Mouse (Mus musculus): ENCODE measurements around the gene Arhgap22.

Arhgap22 gene

DNA sequence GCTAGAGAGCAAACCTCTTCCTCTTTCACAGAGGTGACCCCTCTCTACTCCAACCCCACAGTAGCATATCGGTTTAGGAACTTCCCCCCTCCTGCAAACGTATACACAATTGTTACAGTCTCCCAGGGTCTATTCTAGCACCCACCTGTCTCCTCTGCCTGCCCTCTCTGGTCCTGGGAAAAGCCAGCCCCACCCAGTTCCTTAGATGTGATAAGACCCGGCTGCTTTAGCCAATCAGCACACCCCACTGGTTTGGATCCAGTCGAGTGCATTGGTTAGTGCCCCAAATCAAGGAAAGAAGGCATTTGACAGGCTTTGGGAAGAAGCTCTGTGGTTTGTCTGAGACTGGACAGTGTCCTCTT is 922 bp downstream of the Arhgap22 start:
- DNase-seq (ENCODE audit: low spot score in 2 of 2), result no peak

DNA sequence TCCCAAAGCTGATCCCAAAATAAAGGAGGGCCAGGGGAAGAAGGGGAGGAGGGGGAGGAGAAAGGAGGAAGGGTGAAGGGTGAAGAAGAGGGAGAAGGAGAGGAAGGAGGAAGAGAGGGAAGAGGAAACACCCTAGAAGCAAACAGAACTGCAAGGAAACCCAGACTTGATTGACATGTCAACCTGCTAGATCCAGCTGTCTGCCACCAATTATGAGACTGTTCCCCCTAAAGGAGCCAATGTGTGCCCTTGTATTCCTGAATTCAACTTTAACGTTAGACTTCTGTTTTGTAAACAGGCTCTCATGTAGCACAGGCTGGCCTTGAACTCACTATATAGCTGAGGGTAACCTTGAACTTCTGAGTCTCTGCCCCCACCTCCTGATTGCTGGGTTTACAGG is 1.3 kb downstream of the Arhgap22 start:
- DNase-seq (ENCODE audit: low spot score in 2 of 2), result no peak

DNA sequence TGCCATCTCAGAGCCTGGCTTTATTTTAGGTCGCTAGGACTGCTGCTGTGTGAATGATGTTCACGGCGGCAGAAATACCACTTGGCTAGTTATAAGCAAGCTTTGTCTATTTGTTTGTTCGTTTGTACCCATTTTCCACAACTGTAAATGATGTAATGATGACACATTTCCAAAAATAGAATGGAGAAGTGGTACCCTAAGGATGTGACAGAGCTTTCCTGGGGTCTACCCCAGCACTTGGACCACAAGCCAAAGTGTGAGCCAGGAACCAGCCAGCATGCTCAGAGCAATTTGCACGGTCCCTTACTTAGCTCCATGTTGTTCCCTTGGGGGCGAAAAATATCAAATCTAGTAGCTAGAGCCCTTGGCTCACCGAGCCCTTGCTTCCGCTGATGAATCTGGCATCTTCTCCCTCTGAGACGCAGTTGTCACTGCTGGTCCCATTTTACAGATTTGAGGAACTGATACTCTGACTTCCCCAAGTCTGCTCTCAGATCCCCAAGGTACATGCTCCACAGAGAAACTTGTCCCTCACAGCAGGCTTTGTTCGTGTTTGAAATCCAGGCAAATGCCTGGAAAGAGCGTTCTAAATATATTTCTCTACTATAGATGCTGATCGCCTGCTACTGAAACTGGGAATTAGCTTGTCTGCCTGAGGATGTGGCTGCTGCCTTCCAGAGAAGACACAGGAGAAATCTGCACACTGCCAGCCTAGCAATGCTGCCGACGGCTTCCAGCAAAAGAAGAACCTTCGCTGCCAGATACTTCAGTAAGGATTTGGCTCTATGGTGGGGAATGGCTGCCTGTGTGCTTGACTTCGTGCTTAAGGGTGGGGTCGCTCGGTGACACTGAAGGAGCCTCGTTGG is 2.8 kb downstream of the Arhgap22 start:
- DNase-seq (ENCODE audit: low spot score in 2 of 2), result no peak

DNA sequence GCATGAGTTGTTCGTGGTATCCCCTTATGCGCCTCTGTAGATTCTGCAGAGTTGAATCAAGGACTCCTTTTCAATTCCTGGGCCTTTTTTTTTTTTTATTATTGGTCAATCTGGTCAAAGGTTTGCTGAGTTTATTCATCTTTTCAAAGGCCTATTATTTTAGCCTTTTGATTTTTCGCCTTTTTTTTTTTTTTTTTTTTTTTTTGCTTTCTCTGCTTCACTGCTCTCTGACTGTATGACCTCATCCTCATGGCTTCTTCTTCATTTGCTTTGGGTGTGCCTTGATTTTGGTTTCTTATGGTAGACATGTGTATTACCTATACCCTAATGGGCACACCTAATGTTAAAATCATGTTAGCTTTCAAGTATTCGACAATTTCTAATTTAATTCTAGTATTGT is 11.4 kb downstream of the Arhgap22 start:
- DNase-seq (ENCODE audit: low spot score in 2 of 2), result no peak

DNA sequence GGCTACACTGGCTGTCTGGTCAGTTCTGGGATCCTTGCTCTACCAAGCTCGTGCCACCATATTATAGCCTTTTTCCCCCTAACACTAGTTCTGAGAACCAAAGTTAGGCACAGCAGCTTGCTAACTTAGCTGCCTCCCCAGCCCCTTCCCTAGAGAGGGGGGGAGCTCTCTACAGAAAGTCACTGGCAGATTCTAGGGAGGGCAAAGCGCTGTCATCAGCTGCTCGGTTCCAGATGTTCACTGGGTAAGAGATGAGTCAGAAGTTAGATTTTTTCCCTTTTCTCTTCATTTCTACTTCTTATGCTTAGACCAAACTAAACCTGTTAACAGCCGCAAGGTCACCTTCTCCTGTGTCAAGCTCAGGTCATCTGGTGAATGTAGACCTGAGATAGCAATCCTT is 16.8 kb downstream of the Arhgap22 start:
- DNase-seq (ENCODE audit: low spot score in 2 of 2), result no peak

DNA sequence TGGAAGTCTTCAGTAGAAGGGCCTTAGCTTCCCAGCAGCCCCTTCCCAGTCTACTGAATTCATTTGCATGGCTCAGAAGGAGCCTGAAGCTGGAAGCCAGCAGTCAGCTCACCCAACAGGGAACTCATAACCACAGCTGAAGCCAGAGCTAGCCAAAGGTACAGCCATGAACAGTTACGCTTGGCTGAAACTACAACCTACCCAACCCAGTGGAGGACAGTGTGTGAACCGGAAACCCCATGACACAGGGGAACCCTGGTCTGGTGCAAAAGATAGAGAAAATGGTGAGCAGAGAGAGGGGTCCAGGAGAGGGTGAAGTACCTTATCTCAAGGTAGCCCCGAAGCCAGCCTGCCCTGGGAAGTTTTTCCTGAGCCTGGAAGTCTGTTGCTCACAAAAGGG is 17.5 kb downstream of the Arhgap22 start:
- no peak for DNase-seq (ENCODE audit: low spot score in 2 of 2)

DNA sequence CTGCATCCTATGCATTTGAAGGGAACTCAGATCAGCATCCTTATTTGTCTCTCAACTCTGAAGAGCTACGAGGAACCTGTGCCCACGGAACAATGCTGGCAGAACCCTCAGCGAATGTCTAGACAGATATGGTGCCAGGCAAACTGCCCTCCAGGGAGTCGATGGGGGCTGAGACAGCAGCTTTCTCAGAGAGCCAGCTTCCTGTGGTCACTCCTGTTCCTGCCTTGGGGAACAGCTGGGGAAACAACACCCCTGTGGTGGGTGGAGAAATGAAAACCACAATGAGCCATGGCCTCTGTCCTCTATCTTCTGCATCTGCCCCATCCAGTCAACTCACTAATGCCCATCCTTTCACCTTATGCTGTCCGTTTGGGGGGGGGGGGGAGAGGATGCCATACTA is 18.2 kb downstream of the Arhgap22 start:
- no peak for DNase-seq (ENCODE audit: low spot score in 2 of 2)

DNA sequence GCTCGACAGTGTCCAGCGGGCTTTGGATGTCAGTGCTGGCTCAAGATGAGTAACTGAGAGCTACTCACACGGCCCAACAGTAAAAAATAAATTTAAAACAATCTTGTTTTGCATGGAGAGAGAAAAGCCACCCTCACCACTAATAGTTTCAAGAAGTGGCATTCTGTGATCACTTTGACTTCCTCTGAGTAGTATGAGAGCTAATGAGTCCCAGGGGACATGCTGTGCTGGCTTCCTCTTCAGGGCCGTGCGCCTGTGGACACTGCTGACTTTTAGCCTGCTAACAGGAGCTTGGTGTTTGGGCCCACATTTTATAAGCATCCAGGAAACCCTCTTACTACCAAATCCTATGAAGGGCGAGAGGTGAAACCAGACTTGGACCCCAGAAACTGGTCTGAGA is 21.8 kb downstream of the Arhgap22 start:
- DNase-seq (ENCODE audit: low spot score in 2 of 2), result no peak

DNA sequence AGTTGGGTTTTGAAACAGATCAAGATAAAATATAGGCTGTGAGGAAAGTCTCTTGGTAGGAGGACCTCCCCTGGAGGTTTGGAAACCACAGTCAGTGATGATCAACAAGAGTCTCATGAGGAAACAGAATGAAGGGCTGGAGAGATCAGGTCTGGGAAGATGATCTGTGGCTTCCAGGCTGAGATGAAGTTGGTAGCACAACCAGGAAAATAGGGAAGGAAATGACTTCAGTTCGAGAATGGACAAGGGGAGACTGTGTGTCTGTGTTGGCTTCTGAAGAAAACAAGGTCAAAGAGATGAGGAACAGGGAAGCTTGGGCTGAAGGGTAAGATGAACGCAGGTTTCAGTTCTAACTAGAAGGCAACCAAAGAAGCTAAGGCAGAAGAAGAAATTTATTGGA is 26.6 kb downstream of the Arhgap22 start:
- no peak for DNase-seq (ENCODE audit: low spot score in 2 of 2)

DNA sequence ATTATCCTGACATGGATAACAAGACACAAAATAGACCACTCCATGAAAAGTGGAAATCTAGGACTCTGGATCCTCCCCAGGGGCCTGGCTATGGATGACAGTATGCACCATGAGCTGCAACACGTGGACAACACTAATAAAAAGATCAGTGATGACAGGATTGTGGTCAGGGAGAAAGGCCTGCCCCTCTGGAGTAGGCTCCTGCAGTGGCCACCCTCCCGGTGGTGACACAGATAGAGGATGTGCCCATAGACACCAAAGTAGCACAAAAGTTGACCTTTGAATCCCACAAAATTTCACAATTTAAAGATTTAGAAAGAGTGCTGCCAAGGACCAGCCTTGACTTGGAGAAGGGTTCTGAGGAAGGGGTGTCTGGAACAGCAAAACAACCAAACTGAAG is 29.4 kb downstream of the Arhgap22 start:
- no peak for DNase-seq (ENCODE audit: low spot score in 2 of 2)

DNA sequence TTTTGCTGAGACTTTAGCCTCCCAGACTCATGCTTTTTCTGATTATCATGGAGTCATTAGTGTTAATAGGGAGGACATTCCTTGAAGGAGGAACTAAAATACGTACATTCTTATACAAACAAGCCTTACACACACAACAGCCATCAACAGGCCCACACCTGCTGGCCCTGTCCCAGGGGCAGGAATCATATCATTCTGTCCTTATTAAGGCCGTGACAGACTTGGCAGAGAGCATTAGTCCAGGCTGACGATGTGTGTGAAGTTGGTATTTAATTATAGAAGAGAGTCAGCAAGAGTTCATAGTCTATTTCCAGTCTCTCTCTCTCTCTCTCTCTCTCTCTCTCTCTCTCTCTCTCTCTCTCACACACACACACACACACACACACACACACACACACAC is 30.7 kb downstream of the Arhgap22 start:
- DNase-seq (ENCODE audit: low spot score in 2 of 2), result no peak

DNA sequence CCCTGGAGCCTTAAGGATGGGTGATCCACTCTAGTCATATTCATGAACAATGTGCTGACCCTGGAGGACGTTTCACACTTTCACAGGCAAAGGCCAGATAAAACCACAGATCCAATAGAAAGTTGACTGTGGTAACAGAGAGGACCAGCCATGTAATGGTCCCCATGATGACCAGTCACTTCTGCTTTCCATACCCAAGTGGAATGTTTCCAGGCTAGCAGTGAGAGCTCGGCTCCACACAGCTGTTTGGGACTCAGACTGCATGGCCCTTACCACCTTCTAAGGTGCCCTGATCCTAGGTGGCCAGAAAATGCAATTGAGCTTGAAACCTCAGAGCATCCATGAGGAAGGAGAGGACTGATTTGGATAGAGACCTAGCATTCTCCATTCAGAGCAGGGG is 31.1 kb downstream of the Arhgap22 start:
- DNase-seq (ENCODE audit: low spot score in 2 of 2), result no peak

DNA sequence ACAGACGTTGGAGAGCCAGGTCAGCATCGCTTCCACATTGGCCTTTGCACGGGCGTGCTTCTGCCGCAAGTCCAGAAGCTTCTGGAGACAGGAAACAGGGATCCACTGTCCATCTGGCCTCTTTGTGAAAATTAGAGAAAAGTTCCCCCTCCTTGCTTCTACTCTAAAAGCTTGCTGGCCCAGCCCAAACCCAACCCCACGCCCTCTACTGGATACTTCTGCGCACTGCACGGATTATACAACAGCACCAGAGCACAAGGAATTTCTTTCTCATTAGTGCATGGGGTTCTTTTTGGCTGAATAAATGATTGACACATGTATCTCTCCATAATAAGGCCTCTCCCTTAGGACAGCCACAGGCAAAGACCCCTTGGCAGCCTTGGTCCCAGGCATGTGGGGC is 32.6 kb downstream of the Arhgap22 start:
- DNase-seq (ENCODE audit: low spot score in 2 of 2), result peak in 1 of 2 experiments; percentile 29

DNA sequence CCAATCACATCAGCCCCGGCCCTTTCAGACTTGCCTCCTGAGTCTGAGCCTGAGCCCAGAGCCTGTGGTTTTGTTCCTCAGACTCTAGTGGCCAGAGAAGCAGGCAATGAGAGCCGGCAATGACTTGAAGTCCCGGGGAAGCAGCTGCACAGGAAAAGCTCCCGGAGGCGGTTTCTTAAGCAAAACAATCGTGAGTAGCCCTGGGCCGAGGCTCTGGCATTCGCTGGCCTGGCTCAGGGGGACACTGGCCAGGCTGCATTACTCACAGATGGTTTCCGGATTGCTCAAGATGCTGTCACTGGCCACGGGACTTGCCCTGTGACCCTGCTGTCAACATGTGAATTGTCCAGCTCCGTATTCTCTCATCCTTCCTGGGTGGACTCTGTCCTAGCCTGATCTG is 33.8 kb downstream of the Arhgap22 start:
- DNase-seq (ENCODE audit: low spot score in 2 of 2), result no peak

DNA sequence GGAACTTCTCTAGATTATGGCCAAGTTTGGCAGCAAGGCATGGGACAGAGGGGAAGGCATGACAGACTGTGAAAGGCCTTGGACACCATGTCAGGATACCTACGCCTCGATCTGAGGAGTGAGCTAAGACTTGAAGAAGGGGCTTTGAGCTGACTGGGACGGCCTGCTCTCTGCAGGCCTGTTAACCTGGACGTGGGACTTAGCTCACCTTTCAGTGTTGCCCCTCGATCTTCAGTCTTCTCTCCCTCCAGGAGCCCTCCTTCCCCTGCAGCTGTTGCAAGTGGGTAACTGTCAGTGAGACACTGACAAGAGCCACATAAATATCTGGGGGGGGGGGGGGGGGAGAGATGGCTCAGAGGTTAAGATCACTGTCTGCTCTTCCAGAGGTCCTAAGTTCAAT is 34.9 kb downstream of the Arhgap22 start:
- DNase-seq (ENCODE audit: low spot score in 2 of 2), result no peak

DNA sequence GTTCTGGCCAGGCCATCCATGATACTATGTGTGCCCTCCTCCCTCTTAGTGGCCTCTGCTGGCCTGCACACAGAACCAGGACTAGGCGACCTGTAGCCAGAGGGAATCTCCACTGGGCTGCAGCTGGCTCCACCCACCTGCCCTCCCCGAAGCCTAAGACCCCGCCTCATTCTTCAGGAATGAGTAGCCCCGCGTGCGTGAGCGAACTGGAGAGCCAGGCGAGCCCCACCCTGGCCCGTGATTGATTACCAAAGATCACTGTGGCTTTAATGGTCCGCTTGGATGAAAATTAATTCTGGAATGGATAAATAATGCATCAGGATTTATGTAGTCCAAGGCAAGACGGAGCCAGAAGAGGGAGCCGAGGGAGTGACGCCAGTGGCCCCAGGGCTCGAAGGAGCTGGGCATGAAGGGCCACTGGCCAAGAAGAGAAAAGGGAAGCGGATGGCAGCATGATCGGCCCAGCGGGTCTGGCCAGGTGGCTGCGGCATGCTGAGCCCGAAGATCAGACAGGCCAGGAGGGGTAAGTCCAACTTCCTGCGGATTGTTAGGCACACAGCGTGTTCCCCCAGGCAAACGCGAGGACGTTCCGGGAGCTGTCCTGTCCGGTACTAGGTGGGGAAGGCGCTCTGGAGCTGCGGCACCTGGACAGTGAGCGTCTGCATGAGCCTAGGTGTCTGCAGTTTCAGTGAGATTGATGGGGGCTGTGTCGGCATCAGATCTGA is 36.6 kb downstream of the Arhgap22 start:
- no peak for DNase-seq (ENCODE audit: low spot score in 2 of 2)

DNA sequence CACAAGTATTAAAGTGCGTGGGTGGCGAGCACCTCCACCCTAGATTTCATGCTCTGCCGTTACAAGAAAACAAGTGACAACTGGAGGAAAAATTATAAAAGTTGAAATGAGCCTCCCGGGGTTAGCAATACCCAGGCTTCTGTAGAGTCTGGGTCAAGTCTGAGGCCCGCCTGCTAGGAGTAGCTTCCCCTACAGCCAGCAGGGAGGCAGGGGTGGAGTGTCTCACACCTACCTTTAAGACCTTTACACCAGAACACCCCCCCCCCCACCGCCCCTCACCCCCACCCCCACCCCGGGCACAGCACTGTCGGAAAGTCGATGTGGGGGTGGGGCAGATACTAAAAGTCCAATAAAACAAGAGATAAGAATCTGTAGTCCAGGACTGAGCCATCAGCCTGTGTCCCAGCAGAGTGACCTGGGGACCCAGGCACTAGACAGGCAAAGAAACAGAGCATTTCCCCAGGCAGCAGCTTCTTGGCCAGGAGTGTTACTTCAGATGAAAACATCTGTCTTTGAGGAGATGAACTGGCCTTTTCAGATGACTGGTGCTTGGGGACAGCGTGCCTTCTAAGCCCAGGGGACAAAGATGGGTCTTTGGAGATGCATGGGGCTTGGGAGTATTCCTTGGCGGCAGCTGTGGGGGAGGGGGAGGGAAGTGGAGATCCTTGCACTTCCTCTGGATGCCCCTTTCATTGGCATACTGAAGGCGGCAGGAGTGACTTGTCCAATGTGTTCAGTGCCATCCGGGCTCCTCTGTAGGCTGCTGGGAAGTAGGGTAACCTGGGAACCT is 37.3 kb downstream of the Arhgap22 start:
- no peak for DNase-seq (ENCODE audit: low spot score in 2 of 2)

DNA sequence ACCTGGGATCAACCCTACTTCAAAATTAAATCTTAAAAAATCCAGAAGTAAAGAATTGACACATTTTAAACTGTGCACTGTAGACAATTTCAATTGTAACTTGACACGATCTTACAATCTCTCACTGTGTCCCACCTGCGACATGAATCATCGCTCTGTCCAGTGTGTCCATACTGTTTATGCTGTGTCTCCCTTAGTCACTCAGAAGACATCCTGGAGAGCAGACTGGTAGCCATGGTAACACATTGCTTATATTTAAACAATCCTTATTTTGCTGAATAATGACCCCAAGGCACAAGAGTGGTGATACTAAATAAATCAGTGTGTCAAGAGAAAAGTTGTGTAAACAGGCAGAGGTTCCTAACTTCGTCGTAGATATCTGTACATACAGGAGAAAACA is 44.4 kb downstream of the Arhgap22 start:
- no peak for DNase-seq (ENCODE audit: low spot score in 2 of 2)

DNA sequence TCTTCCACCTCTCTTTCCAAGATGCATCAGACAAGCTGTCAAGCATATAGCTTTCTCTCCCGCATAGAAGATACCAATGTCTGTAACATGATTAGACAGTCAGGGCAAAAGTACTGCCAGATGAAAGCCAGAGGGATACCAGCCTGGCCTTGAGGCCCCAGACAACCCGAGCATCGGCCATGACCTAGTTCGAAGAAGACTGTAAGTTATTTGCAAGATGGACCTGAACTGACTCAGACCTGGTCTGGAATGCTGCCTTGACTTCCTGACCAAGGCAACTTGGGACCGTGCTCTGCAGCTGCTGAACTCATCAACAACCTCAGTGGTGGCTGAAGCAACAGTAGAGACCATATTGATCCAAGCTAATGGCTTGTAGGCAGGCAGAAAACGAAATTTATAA is 46.3 kb downstream of the Arhgap22 start:
- DNase-seq (ENCODE audit: low spot score in 2 of 2), result no peak

DNA sequence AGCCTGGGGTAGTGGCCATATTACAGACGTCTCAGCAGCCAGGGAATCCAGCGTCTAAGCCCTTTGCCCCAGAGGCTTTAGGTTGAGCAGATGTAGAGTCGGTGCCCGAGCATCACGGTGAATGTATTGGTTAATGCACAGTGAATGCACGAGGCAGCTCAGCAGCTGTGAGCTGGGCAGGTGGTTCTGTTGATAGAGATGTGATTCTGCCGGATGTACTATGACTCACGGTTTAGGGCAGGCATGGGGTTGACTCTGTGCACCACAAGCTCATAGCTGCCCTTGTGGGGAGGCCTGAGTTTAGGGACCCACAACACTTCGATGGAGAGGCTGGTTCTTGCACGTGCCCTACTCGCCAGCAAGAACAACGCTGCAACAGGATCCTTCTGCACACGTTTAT is 51.0 kb downstream of the Arhgap22 start:
- DNase-seq (ENCODE audit: low spot score in 2 of 2), result no peak

DNA sequence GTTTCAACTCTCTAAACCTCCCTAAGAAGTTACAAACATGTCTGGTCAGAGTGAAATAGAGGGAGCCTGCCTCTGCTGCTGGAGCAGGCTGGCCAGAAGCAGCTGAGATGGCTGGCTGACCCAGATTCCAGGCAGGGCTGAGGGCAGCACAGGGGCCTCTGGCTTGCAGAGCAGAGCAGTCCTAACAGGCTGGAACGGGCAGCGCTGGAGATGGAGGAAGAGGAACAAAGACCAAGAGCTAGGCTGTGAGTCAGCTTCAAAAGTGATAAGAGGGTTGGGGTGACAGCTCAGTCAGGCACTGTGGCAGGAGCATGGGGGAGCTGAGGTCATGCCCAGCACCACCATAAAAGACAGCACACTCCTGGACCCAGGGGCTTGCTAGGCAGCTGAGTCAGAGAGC is 62.4 kb downstream of the Arhgap22 start:
- no peak for DNase-seq (ENCODE audit: low spot score in 2 of 2)

DNA sequence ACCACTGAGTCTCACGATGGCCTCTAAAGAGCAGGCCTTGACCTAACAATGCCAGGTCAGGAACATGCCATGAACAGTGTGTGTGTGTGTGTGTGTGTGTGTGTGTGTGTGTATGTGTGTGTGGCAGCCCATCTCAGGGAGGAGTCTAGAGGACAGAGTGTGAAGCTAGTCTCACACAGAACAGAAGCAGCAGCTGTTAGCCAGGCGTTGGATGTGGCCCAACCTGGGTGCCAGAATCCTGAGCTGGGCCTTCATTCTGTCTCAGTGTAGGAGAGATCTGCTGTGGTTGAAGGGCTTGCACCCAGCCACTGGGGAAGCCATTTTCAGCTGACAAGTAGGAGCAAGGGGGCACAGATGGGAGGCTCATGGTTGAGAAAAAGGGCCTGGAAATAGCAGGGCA is 64.5 kb downstream of the Arhgap22 start:
- DNase-seq (ENCODE audit: low spot score in 2 of 2), result no peak

DNA sequence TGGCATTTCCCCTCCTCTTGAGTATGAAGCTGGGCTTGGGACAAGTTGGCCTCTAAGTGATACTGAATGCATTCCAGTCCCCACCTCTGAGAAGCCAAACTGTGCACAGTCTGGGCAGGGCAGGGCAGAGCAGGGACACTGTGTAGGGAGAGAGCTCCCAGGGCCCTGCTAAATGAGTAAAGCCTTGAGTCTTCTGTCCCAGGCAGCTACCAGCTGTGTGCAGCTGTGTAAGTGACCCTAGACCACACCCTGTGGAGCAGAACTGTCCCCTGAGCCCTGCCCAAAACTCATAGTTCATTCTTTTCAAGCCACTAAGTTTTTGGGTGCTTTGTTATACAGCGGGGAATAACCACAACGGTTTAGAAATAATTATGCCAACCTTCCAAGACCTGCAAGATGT is 67.1 kb downstream of the Arhgap22 start:
- no peak for DNase-seq (ENCODE audit: low spot score in 2 of 2)

All from frontal cortex, postnatal 25 days (tissue).